Mouse (Mus musculus) brain, embryonic 14.5 days (tissue): ENCODE measurements at regions not wholly inside any gene's neighbourhood (a gene's known extent, or its start where the extent isn't known, plus 50 kb on each side); places are given as distances from the start of the nearest gene placed in this dataset.
A peak's percentile ranks its signal among the peaks of the same experiment; 100 is the strongest.

ENCODE experiments used
- DNase-seq: peaks from one replicate; pipeline ENCODE4 v3.0.0-alpha.2; 2011; ENCODE audit warnings: low read depth
- CTCF ChIP-seq: fragments of 200-500 bp; IDR thresholded peaks from 2 replicates; pipeline ENCODE4 v1.5.1; 2012; ENCODE audit warnings: inconsistent platforms, mild to moderate bottlenecking, moderate library complexity, borderline replicate concordance; ENCODE audit not compliant: insufficient read depth, insufficient read length; ENCODE audit errors: extremely low read depth
- POLR2A ChIP-seq: fragments of 200-500 bp; IDR thresholded peaks from 2 replicates; pipeline ENCODE4 v1.6.1; 2012; ENCODE audit warnings: mild to moderate bottlenecking, inconsistent platforms, borderline replicate concordance; ENCODE audit not compliant: poor library complexity, insufficient read depth, insufficient read length, severe bottlenecking; ENCODE audit errors: extremely low read depth

DNA sequence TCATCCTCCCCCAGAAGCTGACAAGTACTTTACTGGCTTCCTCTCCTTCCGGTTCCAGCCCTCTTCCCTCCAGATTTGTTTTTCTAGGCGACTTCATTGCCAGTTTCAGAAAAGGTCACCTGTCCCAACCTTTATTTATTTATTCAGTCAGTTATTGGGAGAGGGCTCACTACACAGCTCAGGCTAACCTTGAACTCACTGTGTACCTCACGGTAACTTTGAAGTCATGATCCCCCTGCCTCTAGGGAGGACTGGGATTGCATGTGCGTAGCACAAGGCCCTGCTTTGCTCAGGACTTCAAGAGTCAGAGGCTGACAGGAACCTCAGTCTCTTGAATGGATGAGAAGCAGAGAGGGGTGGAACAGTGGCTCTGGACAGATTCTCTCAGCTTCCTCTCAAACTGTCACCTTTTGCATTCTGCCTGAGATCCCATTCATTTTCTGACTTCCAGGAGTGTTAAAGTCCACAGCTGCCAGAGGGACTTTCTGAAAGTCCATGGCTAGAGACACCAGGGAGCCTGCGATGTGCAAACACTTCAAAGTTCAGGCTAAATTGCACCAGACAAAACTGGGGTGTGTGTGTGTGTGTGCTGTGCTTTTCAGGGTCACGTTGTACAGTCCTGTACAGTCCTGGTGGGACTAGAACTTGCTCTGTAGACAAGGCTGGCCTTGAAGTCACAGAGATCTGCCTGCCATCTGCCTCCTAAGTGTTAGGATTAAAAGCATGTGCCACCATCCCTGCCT lies 211.2 kb upstream of the Atp6ap2 start:
- TF ChIP-seq POLR2A (no peak), CTCF (no peak)
- no peak for DNase-seq

DNA sequence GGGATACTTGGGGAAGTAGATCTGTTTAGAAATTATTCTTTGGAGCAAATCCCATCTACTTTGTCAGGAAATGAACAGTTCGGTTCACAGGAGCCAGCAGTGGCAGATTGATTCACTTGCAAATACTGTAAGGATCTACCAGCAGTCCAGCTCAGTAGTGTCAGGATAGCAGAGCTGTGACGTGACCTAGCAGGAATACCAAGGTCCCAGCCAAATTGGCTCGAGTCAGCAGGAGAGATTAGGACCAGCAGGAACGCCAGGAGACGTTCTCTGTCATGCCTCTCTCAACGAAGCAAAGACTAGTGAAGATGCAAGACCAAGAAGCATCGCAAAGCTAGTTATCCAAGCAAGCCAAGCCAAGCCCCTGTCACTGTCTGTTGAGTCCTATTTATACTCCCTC lies 210.2 kb upstream of the Atp6ap2 start:
- TF ChIP-seq POLR2A (no peak), CTCF (no peak)
- DNase-seq, result no peak

DNA sequence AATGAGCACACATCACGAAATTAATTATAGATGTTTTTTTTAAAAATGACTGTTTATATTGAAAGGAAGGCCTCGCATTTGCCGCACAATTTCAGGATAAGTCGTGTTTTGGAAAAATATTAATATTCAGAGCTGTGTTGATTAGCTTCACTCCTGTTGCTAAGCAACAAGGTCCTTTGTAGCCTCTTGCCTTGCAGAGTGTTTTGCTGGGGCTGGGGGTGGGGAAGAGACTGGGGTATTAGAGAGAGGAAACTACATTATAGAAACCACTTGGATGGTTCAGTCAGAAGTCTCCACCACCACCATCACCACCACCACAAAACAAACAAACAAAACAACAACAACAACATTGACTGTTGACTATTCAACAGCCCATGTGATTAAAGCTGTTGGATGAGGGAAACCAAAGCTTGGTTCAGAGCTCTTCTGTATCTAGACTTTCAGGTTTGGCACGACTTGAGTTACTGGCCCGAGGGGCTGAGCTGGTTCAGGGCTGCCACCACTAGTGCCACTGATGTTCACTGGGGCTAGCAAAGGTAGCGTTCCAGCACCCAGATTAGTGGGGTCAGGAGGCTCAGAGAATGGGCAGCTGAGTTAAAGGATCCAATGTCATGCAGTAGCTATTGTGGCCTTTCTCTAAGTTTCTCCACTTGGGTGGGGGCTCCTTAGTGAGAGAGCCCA lies 195.3 kb upstream of the Atp6ap2 start:
- peak; percentile 76 for DNase-seq
- TF ChIP-seq CTCF, result no peak
- no peak for TF ChIP-seq POLR2A

DNA sequence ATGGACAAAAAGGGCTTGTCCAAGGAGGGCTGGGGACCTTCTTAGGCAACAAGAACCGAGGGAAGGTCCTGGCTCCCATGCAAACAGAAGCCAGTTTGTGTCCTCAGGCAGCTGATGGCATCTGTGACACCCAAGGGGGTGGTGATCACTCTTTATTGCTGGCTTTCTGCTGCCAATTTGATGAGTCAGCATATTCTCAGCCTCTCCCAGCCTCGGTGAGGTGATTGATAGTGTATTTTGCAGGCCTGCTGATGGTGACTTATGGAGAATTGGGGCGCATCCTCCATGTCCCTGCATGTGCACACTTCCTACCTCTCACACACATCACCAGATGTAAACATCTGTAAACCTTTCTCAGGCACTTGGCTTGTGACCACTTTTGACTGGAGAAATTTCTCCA lies 178.3 kb upstream of the Atp6ap2 start:
- DNase-seq, result no peak
- TF ChIP-seq CTCF (no peak), POLR2A (no peak)

DNA sequence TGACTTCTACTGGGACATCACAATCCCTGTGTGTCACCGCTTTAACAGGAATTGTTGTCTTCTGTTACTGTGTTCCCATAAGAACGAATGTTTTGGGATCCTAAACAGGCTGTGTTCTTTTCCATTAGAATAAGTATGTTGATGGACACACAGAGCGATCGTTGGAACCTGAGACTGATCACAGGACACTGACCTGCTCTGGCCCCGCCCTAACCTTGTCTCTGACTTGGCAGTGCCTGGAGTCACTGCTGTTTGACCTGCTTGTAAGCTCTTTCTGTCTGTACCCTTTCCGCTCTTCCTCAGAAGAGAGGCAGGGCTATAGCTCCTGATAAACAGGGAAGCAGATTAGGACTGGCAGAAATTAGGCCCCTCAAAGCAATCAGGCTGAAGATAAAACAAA lies 162.0 kb upstream of the Atp6ap2 start:
- no peak for DNase-seq
- TF ChIP-seq POLR2A (no peak), CTCF (no peak)

DNA sequence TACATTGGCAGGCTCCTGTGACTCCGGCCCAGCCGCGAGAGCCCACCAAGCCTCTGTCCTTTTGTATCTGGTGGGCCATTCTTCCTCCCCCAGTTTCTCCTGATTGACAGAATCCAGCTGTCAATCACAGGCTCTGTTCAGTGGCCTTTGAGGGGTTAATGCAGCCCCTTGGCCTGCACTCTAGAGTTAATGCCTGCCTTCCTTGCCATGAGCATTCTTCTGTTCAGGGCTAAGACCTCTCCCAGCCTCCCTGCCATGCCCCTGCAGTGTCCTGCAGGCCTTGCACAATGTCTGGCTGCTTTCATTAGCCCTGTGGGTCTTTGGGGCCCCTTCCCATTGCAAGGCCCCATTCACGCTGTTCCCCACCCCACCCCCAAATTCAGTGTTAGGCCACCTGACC lies 160.9 kb upstream of the Atp6ap2 start:
- DNase-seq, result no peak
- TF ChIP-seq CTCF, result no peak
- no peak for TF ChIP-seq POLR2A

DNA sequence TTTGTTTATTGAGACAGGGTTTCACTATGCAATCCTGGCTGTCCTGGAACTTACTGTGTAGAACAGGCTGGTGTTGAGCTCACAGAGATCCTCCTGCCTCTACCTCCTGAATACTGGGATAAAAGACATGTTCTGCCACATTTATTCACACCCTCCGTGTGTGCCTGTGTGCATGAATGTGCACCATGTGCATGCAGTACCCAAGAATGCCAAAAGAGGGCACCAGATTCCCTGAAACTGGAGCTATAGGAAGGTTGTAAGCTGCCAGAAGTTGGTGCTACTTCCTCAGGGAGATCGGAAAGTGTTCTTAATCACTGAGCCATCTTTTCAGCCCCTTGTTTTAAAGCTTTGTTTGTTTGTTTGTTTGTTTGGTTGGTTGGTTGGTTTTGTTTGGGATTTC lies 155.3 kb upstream of the Atp6ap2 start:
- TF ChIP-seq POLR2A, result no peak
- TF ChIP-seq CTCF, result no peak
- DNase-seq, result no peak

DNA sequence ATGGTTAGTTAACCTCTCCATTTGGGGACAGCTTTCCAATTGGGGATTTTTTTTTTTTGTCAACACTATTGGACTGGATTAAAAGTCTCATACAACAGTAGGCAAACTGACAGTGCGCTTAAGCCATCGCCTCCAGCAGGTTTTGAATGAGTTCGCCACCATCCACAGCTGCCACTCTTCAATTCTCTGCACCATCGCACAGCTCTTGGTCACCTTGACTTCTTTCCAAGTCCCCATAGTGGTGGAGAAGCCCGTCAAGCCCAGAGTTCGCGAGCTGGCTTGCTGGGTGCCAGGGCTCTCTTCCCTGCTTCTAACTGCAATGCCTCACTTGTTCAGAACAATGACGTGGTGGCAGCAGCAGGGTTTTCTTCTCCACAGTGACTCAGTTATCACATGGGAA lies 151.9 kb upstream of the Atp6ap2 start:
- DNase-seq, result peak; percentile 51
- TF ChIP-seq CTCF (no peak), POLR2A (no peak)

DNA sequence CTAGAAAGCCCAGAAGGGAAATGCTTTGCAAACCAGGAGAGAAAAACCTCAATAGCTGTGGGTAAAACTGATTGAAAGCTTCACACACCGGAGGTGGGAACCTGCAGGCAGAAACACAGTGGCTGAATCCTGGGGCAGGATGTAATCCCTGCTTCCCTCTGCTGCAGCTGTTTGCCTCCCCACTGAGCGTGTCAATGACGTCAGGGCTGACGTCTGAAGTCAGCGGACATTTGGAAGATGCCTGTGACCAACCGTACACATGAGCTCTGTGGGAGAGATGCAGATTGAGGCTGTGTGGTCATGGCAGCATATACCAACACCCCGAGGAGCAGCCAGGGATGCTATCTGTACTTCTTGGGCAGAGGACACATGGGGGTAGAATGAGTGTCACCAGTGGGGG lies 151.5 kb upstream of the Atp6ap2 start:
- TF ChIP-seq CTCF (no peak), POLR2A (no peak)

DNA sequence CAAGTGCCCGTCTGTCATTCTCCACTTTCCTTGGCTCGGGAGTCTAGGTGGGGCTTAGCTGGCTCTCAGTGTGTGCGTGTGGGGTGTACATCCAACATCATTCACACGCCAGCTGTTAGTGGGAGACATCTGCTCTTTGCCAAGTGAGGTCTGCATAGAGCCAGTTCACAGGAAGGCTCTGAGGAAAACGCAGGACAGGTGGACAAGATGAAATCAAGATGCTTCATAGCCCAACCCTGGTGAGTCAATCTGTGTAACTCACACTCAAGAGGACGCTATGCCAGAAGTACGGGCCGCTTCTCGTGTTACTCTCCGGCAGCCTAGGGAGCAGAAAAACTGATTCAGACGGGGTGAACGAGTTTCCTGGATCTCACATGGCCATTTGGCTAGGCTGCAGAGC lies 148.2 kb upstream of the Atp6ap2 start:
- TF ChIP-seq CTCF (no peak), POLR2A (no peak)

More for the DNA sequence above, 151.5 kb upstream of the Atp6ap2 start:
- DNase-seq, result peak; percentile 48

DNA sequence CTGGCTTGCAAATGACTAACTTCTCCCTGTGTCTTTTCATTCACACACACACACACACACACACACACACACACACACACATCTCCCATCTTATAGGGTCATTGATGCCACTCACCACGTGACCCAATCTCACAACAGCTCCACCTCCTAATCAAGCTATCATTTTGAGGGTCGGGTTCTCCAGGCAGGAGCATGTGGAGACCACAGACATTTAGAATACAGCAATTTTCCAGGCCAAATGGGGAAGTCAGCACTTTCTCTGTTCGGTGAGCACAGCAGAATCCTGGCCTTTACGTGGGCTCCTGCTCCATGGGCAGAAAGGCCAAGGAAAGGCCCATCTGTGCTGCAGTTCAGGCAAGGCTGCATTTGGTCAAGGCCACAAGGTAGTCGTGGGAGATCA lies 143.8 kb upstream of the Atp6ap2 start:
- no peak for TF ChIP-seq POLR2A
- no peak for TF ChIP-seq CTCF
- no peak for DNase-seq

More for the DNA sequence above, 148.2 kb upstream of the Atp6ap2 start:
- DNase-seq, result no peak

DNA sequence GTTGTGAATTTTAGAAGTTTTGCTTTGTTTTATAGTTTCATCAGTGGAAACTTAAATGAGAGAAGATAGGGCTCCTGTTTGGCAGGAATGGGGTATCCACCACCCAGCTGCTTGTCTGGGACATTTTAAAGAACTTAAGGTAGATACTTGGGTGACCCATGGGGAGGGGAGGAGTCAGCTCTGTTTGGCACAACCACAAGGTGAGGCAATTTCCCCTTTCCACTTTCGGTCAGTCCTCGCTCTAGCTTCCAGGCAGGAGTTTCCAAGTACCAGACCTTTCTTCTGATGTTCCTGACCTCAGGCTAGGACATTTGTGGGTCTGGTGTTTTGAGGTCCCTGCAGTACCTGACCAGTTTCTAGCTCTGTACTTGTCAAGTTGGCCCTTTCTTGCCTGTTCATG lies 142.5 kb upstream of the Atp6ap2 start:
- DNase-seq, result no peak
- TF ChIP-seq CTCF (no peak), POLR2A (no peak)

DNA sequence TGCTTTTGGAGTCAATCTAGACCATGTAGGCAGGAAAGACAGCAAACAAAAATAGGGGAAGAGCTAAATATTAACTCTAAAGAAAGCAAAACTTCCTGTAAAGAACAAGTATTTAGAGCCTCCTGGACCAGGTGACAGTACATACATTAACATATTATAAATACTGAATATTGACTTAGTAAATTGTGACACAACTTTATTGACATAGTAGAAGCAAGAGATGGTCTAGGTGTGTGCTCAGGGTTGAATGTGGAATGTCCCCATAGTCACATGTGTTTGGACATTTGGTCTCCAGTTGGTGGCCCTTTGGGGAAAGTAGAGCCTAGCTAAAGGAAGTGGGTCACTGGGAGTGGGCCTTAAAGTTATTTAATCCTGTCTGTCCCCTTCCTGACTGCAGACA lies 139.6 kb upstream of the Atp6ap2 start:
- no peak for DNase-seq
- TF ChIP-seq POLR2A (no peak), CTCF (no peak)

DNA sequence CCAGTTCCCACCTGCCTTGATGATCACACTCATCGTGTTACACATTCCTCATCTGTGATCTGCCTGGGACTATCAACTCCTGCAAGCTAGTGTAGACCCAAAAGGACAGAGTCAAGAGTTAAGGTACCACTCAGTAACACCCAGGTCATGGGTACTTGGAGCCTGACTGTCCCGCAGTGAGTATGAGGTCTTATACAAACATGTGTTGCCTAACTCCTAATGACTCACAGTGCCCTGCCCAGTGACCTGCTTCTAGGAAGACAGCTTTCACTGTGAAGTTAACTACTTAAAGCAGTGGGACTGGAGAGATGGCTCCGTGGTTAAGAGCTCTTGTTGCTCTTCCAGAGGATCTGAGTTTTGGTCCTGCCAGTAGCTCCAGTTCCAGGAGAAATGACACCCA lies 137.9 kb upstream of the Atp6ap2 start:
- DNase-seq, result no peak
- TF ChIP-seq CTCF (no peak), POLR2A (no peak)

DNA sequence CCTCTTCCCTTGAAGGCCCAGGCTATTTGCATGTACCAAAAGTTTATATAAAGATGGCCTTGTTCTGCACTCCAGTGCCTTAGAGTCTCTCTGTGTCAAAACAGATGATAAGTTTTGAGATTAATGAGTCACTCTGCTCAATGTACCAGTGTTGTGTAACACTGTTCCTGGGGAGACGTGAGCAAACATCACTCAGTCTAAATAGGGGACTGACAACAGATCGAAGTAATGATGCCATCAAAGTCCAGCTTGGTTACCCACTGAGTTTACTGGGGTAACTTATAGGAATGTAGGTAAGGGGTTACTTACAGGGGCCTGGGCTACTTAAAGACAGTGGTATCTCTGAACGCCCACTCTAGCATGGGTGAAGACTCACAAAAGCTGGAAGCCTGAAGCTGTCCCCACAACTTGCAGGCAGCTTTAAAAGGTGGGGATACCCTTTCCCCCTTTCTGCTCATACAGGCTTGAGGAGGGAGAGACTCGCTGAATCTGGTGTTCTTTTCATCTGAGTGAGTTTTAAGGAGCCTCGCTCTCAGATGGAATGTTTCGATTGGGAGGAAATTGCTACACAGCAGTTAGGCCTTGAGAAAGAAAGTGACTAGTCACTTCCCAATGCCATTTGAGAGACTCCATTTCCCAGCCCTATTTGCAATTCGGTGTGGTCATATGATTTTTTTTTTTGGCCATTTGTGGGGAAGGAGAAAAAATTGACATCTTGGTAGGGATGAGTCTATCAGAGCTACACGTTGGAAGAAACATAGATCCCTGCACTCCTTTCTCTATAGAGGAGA lies 134.4 kb upstream of the Atp6ap2 start:
- no peak for TF ChIP-seq CTCF
- no peak for TF ChIP-seq POLR2A
- DNase-seq, result no peak
